Mouse (Mus musculus): ENCODE data around the gene Syce1.
"Not testable (repeated sequence)": the region's sequence is repeated elsewhere in the genome, so short reads cannot be mapped to it uniquely, and the experiment has no call there.

The Syce1 gene

GRCm38 (mm10) chr7:140765888-140766739 is 21.5 kb downstream of the Syce1 start:
- DNase-seq (ENCODE audit: low spot score in 2 of 2): no peak

GRCm38 (mm10) chr7:140765391-140765790 is 22.3 kb downstream of the Syce1 start:
- DNase-seq (ENCODE audit: low spot score in 2 of 2): not testable (repeated sequence)

- no peak for DNase-seq (ENCODE audit: low spot score in 2 of 2)
Measured at GRCm38 (mm10) chr7:140763447-140764020, 24.1 kb downstream of the Syce1 start, which contains the start of gene Cyp2e1. TSS of gene Cyp2e1 (plus strand) at chr7:140763739.

- no peak for DNase-seq (ENCODE audit: low spot score in 2 of 2)
Measured at GRCm38 (mm10) chr7:140760647-140761046, 27.0 kb downstream of the Syce1 start.

GRCm38 (mm10) chr7:140756151-140756854 is 31.3 kb downstream of the Syce1 start:
- no peak for DNase-seq (ENCODE audit: low spot score in 2 of 2)

GRCm38 (mm10) chr7:140754556-140754955 is 33.1 kb downstream of the Syce1 start:
- DNase-seq (ENCODE audit: low spot score in 2 of 2): no peak

GRCm38 (mm10) chr7:140748827-140749160 is 38.9 kb downstream of the Syce1 start:
- no peak for DNase-seq (ENCODE audit: low spot score in 2 of 2)

GRCm38 (mm10) chr7:140748116-140748826 is 39.4 kb downstream of the Syce1 start:
- DNase-seq (ENCODE audit: low spot score in 2 of 2): no peak

GRCm38 (mm10) chr7:140747402-140747801 is 40.2 kb downstream of the Syce1 start:
- no peak for DNase-seq (ENCODE audit: low spot score in 2 of 2)

GRCm38 (mm10) chr7:140733162-140733561 is 54.5 kb downstream of the Syce1 start:
- DNase-seq (ENCODE audit: low spot score in 2 of 2): peak in 1 of 2 experiments; percentile 31

Data from left cerebral cortex, adult 9 months (tissue).